Mouse (Mus musculus) CH12.LX (cell line): ENCODE results near the gene Gm8369.

Experiments used
- CHD1 ChIP-seq: IDR thresholded peaks from 2 replicates; pipeline ENCODE4 v1.6.1; 2012; ENCODE audit warnings: low read depth, low read length, improper control_type of control experiment, inconsistent platforms
- CHD2 ChIP-seq: IDR thresholded peaks from 2 replicates; pipeline ENCODE4 v1.6.1; 2011; ENCODE audit warnings: low read length, improper control_type of control experiment
- CTCF ChIP-seq, 2 experiments: IDR thresholded peaks in 1 of 2; conservative IDR thresholded peaks in 1 of 2; 2 replicates each; pipeline ENCODE4 v1.5.1; 2011 to 2012; ENCODE audit warnings: low read depth in 2 of 2, low read length in 2 of 2, improper control_type of control experiment in 1 of 2, inconsistent platforms in 1 of 2, mild to moderate bottlenecking in 1 of 2, moderate library complexity in 1 of 2
- EP300 ChIP-seq: IDR thresholded peaks from 2 replicates; pipeline ENCODE4 v1.6.1; 2011; ENCODE audit warnings: low read length, improper control_type of control experiment
- ETS1 ChIP-seq: conservative IDR thresholded peaks from 2 replicates; pipeline ENCODE4 v1.6.1; 2012; ENCODE audit warnings: low read depth, mild to moderate bottlenecking, inconsistent platforms, low read length, improper control_type of control experiment, moderate library complexity
- POLR2A ChIP-seq: IDR thresholded peaks from 2 replicates; pipeline ENCODE4 v1.6.1; 2011; ENCODE audit warnings: low read depth, mild to moderate bottlenecking, improper control_type of control experiment, low read length
- SMC3 ChIP-seq: IDR thresholded peaks from 2 replicates; pipeline ENCODE4 v1.6.1; 2011; ENCODE audit warnings: low read depth, low read length, improper control_type of control experiment
- TCF12 ChIP-seq: IDR thresholded peaks from 2 replicates; pipeline ENCODE4 v1.6.1; 2014; ENCODE audit warnings: low read depth, mild to moderate bottlenecking, inconsistent platforms, low read length, improper control_type of control experiment
- UBTF ChIP-seq: IDR thresholded peaks from 2 replicates; pipeline ENCODE4 v1.6.1; 2012; ENCODE audit warnings: low read depth, mild to moderate bottlenecking, inconsistent platforms, low read length, improper control_type of control experiment, moderate library complexity
- USF1 ChIP-seq: IDR thresholded peaks from 2 replicates; pipeline ENCODE4 v1.6.1; 2014; ENCODE audit warnings: low read depth, mild to moderate bottlenecking, inconsistent platforms, low read length, improper control_type of control experiment
- ZC3H11A ChIP-seq: IDR thresholded peaks from 2 replicates; pipeline ENCODE4 v1.6.1; 2012; ENCODE audit warnings: low read depth, mild to moderate bottlenecking, inconsistent platforms, low read length, improper control_type of control experiment
- ZNF384 ChIP-seq: IDR thresholded peaks from 2 replicates; pipeline ENCODE4 v1.6.1; 2012; ENCODE audit warnings: low read depth, low read length, improper control_type of control experiment, inconsistent platforms

GRCm38 (mm10) chr19:11482684-11483083 lies 3.1 kb upstream of the Gm8369 start:
- TF ChIP-seq CTCF (conservative IDR thresholded peaks at IDR 0.05 in 1 of 2, IDR thresholded peaks at IDR 0.05 in 1 of 2; ENCODE audit: low read depth in 2 of 2, low read length in 2 of 2) (no peak), CHD2 (no peak), CHD1 (no peak), UBTF (no peak), ETS1 (no peak), TCF12 (no peak), EP300 (no peak), POLR2A (no peak), SMC3 (no peak), ZNF384 (no peak), ZC3H11A (no peak), USF1 (no peak)
